Mouse (Mus musculus) G1E (cell line): Measurements from ENCODE around the gene Lrrk2. TPM values are rescaled to one million over a fixed set of nuclear protein-coding genes. Genes with fewer than 3 reads are reported as not detected.

ENCODE experiments used
- ATAC-seq: 2 replicates; pipeline ENCODE4 v1.8.0; 2016; ENCODE audit warnings: mild to moderate bottlenecking; ENCODE audit not compliant: insufficient number of reproducible peaks, poor library complexity, low FRiP score, severe bottlenecking; ENCODE audit errors: extremely low read depth
- DNase-seq: peaks from one replicate; pipeline ENCODE4 v3.0.0; 2012; ENCODE audit warnings: low spot score
- H3K27me3 ChIP-seq: 2 replicates; pipeline ENCODE4 v1.6.1; 2012; ENCODE audit warnings: mild to moderate bottlenecking, low read length, inconsistent platforms; ENCODE audit not compliant: insufficient read depth
- H3K36me3 ChIP-seq: replicated peaks from 2 replicates; pipeline ENCODE3; 2012; ENCODE audit warnings: mild to moderate bottlenecking, inconsistent platforms
- H3K4me1 ChIP-seq: 2 replicates; pipeline ENCODE4 v1.6.1; 2012; ENCODE audit warnings: low read depth, low read length, inconsistent platforms, mixed read lengths; ENCODE audit not compliant: insufficient read depth
- H3K4me3 ChIP-seq: 2 replicates; pipeline ENCODE4 v1.5.1; 2012; ENCODE audit warnings: low read depth, mild to moderate bottlenecking, inconsistent platforms, low read length, moderate library complexity, mixed read lengths
- H3K9me3 ChIP-seq: replicated peaks from 2 replicates; pipeline ENCODE4 v1.6.1; 2012; ENCODE audit warnings: inconsistent platforms
- CTCF ChIP-seq: IDR thresholded peaks from 2 replicates; pipeline ENCODE4 v1.5.1; 2012; ENCODE audit warnings: low read depth, low read length, inconsistent platforms, mixed read lengths
- GATA1 ChIP-seq: IDR thresholded peaks from 2 replicates; pipeline ENCODE4 v1.6.1; 2012; ENCODE audit warnings: borderline replicate concordance, low read length, inconsistent platforms, mixed read lengths
- GATA2 ChIP-seq: IDR thresholded peaks from 2 replicates; pipeline ENCODE4 v1.6.1; 2012; ENCODE audit warnings: low read depth, low read length, inconsistent platforms, borderline replicate concordance
- POLR2AphosphoS5 ChIP-seq: IDR thresholded peaks from 2 replicates; pipeline ENCODE4 v1.6.1; 2012; ENCODE audit warnings: low read depth, low read length, inconsistent platforms; ENCODE audit not compliant: insufficient replicate concordance
- TAL1 ChIP-seq: conservative IDR thresholded peaks from 2 replicates; pipeline ENCODE4 v1.6.1; 2012; ENCODE audit warnings: low read depth, low read length, inconsistent platforms, mixed read lengths
- polyA plus RNA-seq: library from polyadenylated mRNA; stranded (reverse); fragments of >175 nt; gene quantifications from 2 replicates; pipeline ENCODE4 v1.2.3, GENCODE M21; 2012
- total RNA-seq, 2 experiments: library from RNA; stranded (forward) in 1 of 2; stranded (reverse) in 1 of 2; fragments of 200-1000 nt in 1 of 2; fragments of >200 nt in 1 of 2; fragmentation: Nextera tagmentation in 1 of 2; gene quantifications; 2 replicates each; pipeline ENCODE4 v1.2.3; 2014 to 2017

Lrrk2 gene
- total RNA-seq (2014; fragmentation: Nextera tagmentation) = not detected in 2 replicates
- 0.16 TPM in 1 of 2 replicates, not detected in the other for total RNA-seq (2017)
- not detected in 2 replicates for polyA plus RNA-seq

- DNase-seq (no peak), ATAC-seq (no peak)
- H3K27me3 ChIP-seq = no peaks in the 10 kb centered on the region
- no peak within 1 kb of the TSS; the same call in 1 of the 2 replicates for H3K4me3 ChIP-seq
- no peaks in the 10 kb centered on the region for H3K36me3 ChIP-seq
- TF ChIP-seq POLR2AphosphoS5 (no peak), GATA2 (no peak), GATA1 (no peak), TAL1 (no peak)
- H3K9me3 ChIP-seq = peaks cover 9% of the 10 kb centered on the region
- H3K4me1 ChIP-seq = no peaks in the 10 kb centered on the region
These were observed at the start of gene Lrrk2 for GRCm38 (mm10) chr15:91672645-91673568. Gene Lrrk2, plus strand, starts transcription at chr15:91673175.

- Histone ChIP-seq H3K4me1 (no peaks in the 10 kb centered on the region), H3K27me3 (no peaks in the 10 kb centered on the region), H3K36me3 (no peaks in the 10 kb centered on the region), H3K4me3 (no peak overlapping the region), H3K9me3 (peaks cover 14% of the 10 kb centered on the region)
- TF ChIP-seq GATA2 = no peak
- TF ChIP-seq POLR2AphosphoS5 = no peak
- TF ChIP-seq TAL1 = no peak
- TF ChIP-seq GATA1 = no peak
- no peak for TF ChIP-seq CTCF
- ATAC-seq (no peak), DNase-seq (no peak)
These were observed 48.5 kb upstream of the Lrrk2 start for GRCm38 (mm10) chr15:91624475-91624874.

- H3K9me3 ChIP-seq = peaks cover 23% of the 10 kb centered on the region
- no peaks in the 10 kb centered on the region for H3K36me3 ChIP-seq
These were observed 43.8 kb upstream of the Lrrk2 start for GRCm38 (mm10) chr15:91629137-91629536.

GRCm38 (mm10) chr15:91632473-91632872 is 40.5 kb upstream of the Lrrk2 start:
- DNase-seq (no peak), ATAC-seq (no peak)
- Histone ChIP-seq H3K27me3 (no peaks in the 10 kb centered on the region), H3K36me3 (no peaks in the 10 kb centered on the region), H3K4me3 (no peak overlapping the region), H3K4me1 (no peaks in the 10 kb centered on the region), H3K9me3 (peaks cover 34% of the 10 kb centered on the region)
- TF ChIP-seq GATA1 (no peak), GATA2 (no peak), POLR2AphosphoS5 (no peak), TAL1 (no peak), CTCF (no peak)

More at GRCm38 (mm10) chr15:91629137-91629536, 43.8 kb upstream of the Lrrk2 start:
- DNase-seq = no peak
- H3K4me1 ChIP-seq = no peaks in the 10 kb centered on the region
- H3K27me3 ChIP-seq = no peaks in the 10 kb centered on the region
- H3K4me3 ChIP-seq = no peak overlapping the region
- TF ChIP-seq CTCF (no peak), GATA2 (no peak), GATA1 (no peak), TAL1 (no peak), POLR2AphosphoS5 (no peak)
- no peak for ATAC-seq

GRCm38 (mm10) chr15:91633051-91633450 is 39.9 kb upstream of the Lrrk2 start:
- H3K4me3 ChIP-seq = no peak overlapping the region
- H3K4me1 ChIP-seq = no peaks in the 10 kb centered on the region
- TF ChIP-seq CTCF = no peak
- no peaks in the 10 kb centered on the region for H3K27me3 ChIP-seq
- DNase-seq (no peak), ATAC-seq (no peak)
- peaks cover 32% of the 10 kb centered on the region for H3K9me3 ChIP-seq
- H3K36me3 ChIP-seq = no peaks in the 10 kb centered on the region

- no peaks in the 10 kb centered on the region for H3K27me3 ChIP-seq
- H3K9me3 ChIP-seq = peaks cover 32% of the 10 kb centered on the region
- TF ChIP-seq GATA1 (no peak), CTCF (no peak), POLR2AphosphoS5 (no peak), TAL1 (no peak), GATA2 (no peak)
- H3K4me3 ChIP-seq = no peak overlapping the region
- DNase-seq (no peak), ATAC-seq (no peak)
- H3K4me1 ChIP-seq = no peaks in the 10 kb centered on the region
- no peaks in the 10 kb centered on the region for H3K36me3 ChIP-seq
These were observed 39.2 kb upstream of the Lrrk2 start for GRCm38 (mm10) chr15:91633806-91634205.
